Mouse (Mus musculus): ENCODE data around the gene Qrich2. TPM values are rescaled to one million over a fixed set of nuclear protein-coding genes. Genes with fewer than 3 reads are reported as not detected.

Qrich2 gene
- total and polyA plus RNA-seq, 2 experiments from 2014 or later: 0.23 TPM; not detected in 1

- Histone ChIP-seq H3K27me3 (ENCODE audit: control insufficient read depth, insufficient read depth, low read length) (no peaks in the 10 kb centered on the region), H3K27ac (ENCODE audit: low read depth) (no peak overlapping the region), H3K9me3 (replicated peaks; ENCODE audit: control insufficient read depth, low read length) (no peaks in the 10 kb centered on the region), H3K36me3 (replicated peaks; ENCODE audit: control insufficient read depth, insufficient read depth, low read length) (no peaks in the 10 kb centered on the region), H3K4me3 (ENCODE audit: low read depth, low read length) (no peak overlapping the region), H3K9ac (replicated peaks; ENCODE audit: low read depth, low read length) (no peak overlapping the region), H3K4me2 (ENCODE audit: low read depth, low read length) (no peak overlapping the region), H3K4me1 (ENCODE audit: control insufficient read depth, insufficient read depth) (no peaks in the 10 kb centered on the region)
- 75% methylated on average over 2 of the region's 2 CpGs for WGBS
- TF ChIP-seq CTCF (IDR thresholded peaks at IDR 0.05; ENCODE audit: low read depth): no peak
- no peak for TF ChIP-seq EP300 (IDR thresholded peaks at IDR 0.05; ENCODE audit: low read depth)
- ATAC-seq (ENCODE audit: insufficient read depth, low read depth) (no peak), DNase-seq (ENCODE audit: low spot score) (no peak)
These were observed 43.5 kb downstream of the Qrich2 start for GRCm38 (mm10) chr11:116422562-116422961.

DNA sequence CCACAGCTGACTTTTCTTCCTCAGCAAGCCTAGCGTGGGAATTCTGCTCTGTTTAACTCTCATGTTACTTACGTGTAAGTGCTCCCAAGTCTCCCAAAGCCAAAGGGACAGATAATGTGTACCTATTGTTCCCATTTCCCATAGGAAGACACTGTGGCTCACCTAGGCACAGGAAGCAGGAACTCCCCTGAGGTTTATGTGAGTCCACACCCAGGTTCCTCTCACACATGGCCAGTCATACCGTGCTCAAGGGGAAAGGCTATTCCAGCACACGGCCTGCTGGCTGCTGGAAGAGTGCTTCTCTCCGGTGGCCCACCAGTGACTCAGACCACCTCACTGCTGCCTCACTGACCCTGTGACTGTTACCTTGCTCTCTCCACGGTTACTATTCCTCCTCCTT, 44.9 kb downstream of the Qrich2 start:
- no peaks in the 10 kb centered on the region for H3K27me3 ChIP-seq (ENCODE audit: control insufficient read depth, insufficient read depth, low read length)
- TF ChIP-seq CTCF (IDR thresholded peaks at IDR 0.05; ENCODE audit: low read depth) (no peak), EP300 (IDR thresholded peaks at IDR 0.05; ENCODE audit: low read depth) (no peak)
- H3K36me3 ChIP-seq (replicated peaks; ENCODE audit: control insufficient read depth, insufficient read depth, low read length): no peaks in the 10 kb centered on the region
- DNase-seq (ENCODE audit: low spot score): no peak
- no peak overlapping the region for H3K4me2 ChIP-seq (ENCODE audit: low read depth, low read length)
- H3K9ac ChIP-seq (replicated peaks; ENCODE audit: low read depth, low read length): no peak overlapping the region
- no peaks in the 10 kb centered on the region for H3K4me1 ChIP-seq (ENCODE audit: control insufficient read depth, insufficient read depth)
- H3K9me3 ChIP-seq (replicated peaks; ENCODE audit: control insufficient read depth, low read length): no peaks in the 10 kb centered on the region
- WGBS: 64% methylated on average over 6 of the region's 6 CpGs
- no peak overlapping the region for H3K4me3 ChIP-seq (ENCODE audit: low read depth, low read length)
- H3K27ac ChIP-seq (ENCODE audit: low read depth): no peak overlapping the region
- ATAC-seq (ENCODE audit: insufficient read depth, low read depth): no peak

DNA sequence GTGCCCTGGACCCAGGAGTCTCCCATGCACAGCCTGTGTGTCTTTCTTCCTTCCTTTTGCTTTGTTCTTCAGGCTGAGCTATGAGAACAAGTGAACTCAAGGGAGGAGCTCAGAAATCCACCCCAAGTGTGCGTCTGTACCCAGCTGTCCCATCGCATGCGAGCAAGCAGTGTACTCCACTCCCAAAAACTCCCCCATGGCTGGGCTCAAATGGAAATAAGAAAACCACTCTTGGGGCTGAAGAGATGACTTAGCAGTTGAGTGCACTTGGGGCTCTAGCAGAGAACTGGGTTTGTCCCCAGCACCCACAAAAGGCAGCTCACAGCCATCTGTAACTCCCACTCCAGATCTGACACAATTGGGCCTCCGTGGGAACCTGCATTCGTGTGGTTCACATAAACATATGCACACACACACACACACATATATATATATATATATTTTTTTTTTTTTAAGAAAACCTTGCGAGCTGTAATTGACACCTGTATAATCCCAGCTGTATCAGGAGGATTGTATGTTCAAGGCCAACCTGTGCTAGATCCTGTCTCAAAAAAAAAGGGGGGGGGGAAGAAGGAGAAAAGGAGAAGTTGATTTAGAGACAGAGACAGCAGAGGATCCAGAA, 47.1 kb downstream of the Qrich2 start:
- no peak for ATAC-seq (ENCODE audit: insufficient read depth, low read depth)
- WGBS: 73% methylated on average over 6 of the region's 6 CpGs

GRCm38 (mm10) chr11:116418194-116418840, 47.7 kb downstream of the Qrich2 start:
- Histone ChIP-seq H3K27ac (ENCODE audit: low read depth) (no peak overlapping the region), H3K9ac (replicated peaks; ENCODE audit: low read depth, low read length) (no peak overlapping the region)
- TF ChIP-seq EP300 (IDR thresholded peaks at IDR 0.05; ENCODE audit: low read depth) (no peak), CTCF (IDR thresholded peaks at IDR 0.05; ENCODE audit: low read depth) (no peak)

More for the DNA sequence above, 47.1 kb downstream of the Qrich2 start:
- no peak overlapping the region for H3K9ac ChIP-seq (replicated peaks; ENCODE audit: low read depth, low read length)
- H3K9me3 ChIP-seq (replicated peaks; ENCODE audit: control insufficient read depth, low read length): no peaks in the 10 kb centered on the region
- H3K4me1 ChIP-seq (ENCODE audit: control insufficient read depth, insufficient read depth): no peaks in the 10 kb centered on the region
- no peak for TF ChIP-seq CTCF (IDR thresholded peaks at IDR 0.05; ENCODE audit: low read depth)
- TF ChIP-seq EP300 (IDR thresholded peaks at IDR 0.05; ENCODE audit: low read depth): no peak
- H3K36me3 ChIP-seq (replicated peaks; ENCODE audit: control insufficient read depth, insufficient read depth, low read length): no peaks in the 10 kb centered on the region
- no peak for DNase-seq (ENCODE audit: low spot score)
- H3K27ac ChIP-seq (ENCODE audit: low read depth): no peak overlapping the region
- no peaks in the 10 kb centered on the region for H3K27me3 ChIP-seq (ENCODE audit: control insufficient read depth, insufficient read depth, low read length)
- H3K4me3 ChIP-seq (ENCODE audit: low read depth, low read length): no peak overlapping the region
- H3K4me2 ChIP-seq (ENCODE audit: low read depth, low read length): no peak overlapping the region

GRCm38 (mm10) chr11:116417054-116417453, 49.0 kb downstream of the Qrich2 start:
- H3K9me3 ChIP-seq (replicated peaks; ENCODE audit: control insufficient read depth, low read length): no peaks in the 10 kb centered on the region
- peaks cover 7% of the 10 kb centered on the region; the same call in 1 of the 2 replicates for H3K4me1 ChIP-seq (ENCODE audit: control insufficient read depth, insufficient read depth)
- 86% methylated on average over 5 of the region's 5 CpGs for WGBS
- H3K4me3 ChIP-seq (ENCODE audit: low read depth, low read length): no peak overlapping the region
- ATAC-seq (ENCODE audit: insufficient read depth, low read depth) (no peak), DNase-seq (ENCODE audit: low spot score) (no peak)
- H3K36me3 ChIP-seq (replicated peaks; ENCODE audit: control insufficient read depth, insufficient read depth, low read length): no peaks in the 10 kb centered on the region
- H3K4me2 ChIP-seq (ENCODE audit: low read depth, low read length): no peak overlapping the region
- no peak overlapping the region for H3K9ac ChIP-seq (replicated peaks; ENCODE audit: low read depth, low read length)
- H3K27ac ChIP-seq (ENCODE audit: low read depth): no peak overlapping the region
- no peak for TF ChIP-seq EP300 (IDR thresholded peaks at IDR 0.05; ENCODE audit: low read depth)
- TF ChIP-seq CTCF (IDR thresholded peaks at IDR 0.05; ENCODE audit: low read depth): no peak
- H3K27me3 ChIP-seq (ENCODE audit: control insufficient read depth, insufficient read depth, low read length): no peaks in the 10 kb centered on the region

More at GRCm38 (mm10) chr11:116418194-116418840, 47.7 kb downstream of the Qrich2 start:
- Histone ChIP-seq H3K4me3 (ENCODE audit: low read depth, low read length) (no peak overlapping the region), H3K27me3 (ENCODE audit: control insufficient read depth, insufficient read depth, low read length) (no peaks in the 10 kb centered on the region), H3K4me2 (ENCODE audit: low read depth, low read length) (no peak overlapping the region), H3K9me3 (replicated peaks; ENCODE audit: control insufficient read depth, low read length) (no peaks in the 10 kb centered on the region), H3K4me1 (ENCODE audit: control insufficient read depth, insufficient read depth) (peaks cover 1% of the 10 kb centered on the region; the same call in 1 of the 2 replicates), H3K36me3 (replicated peaks; ENCODE audit: control insufficient read depth, insufficient read depth, low read length) (no peaks in the 10 kb centered on the region)
- 8% methylated on average over 2 of the region's 2 CpGs for WGBS
- ATAC-seq (ENCODE audit: insufficient read depth, low read depth) (no peak), DNase-seq (ENCODE audit: low spot score) (no peak)
